Mouse (Mus musculus): Measurements from ENCODE around the gene Dph1. TPM values are rescaled to one million over a fixed set of nuclear protein-coding genes. Genes with fewer than 3 reads are reported as not detected.

Gene Dph1
- 11.3 and 12.3 TPM in 2 replicates for polyA plus RNA-seq (2015; fragmentation: Nextera tagmentation; extraction: Ambion mirVana)

- 60% methylated on average over 5 of the region's 5 CpGs for WGBS
- Histone ChIP-seq H3K4me1 (replicated peaks; ENCODE audit: control insufficient read depth, insufficient read depth, low read length) (peaks cover 5% of the 10 kb centered on the region; the same call in 1 of the 2 replicates), H3K36me3 (ENCODE audit: control insufficient read depth, insufficient read depth) (no peaks in the 10 kb centered on the region), H3K4me2 (replicated peaks; ENCODE audit: low read depth) (peak within 1 kb of the TSS; percentile 89), H3K4me3 (ENCODE audit: low read depth, low read length) (peak within 1 kb of the TSS; percentile 96), H3K27ac (ENCODE audit: low read depth, low read length) (no peak within 1 kb of the TSS), H3K9ac (ENCODE audit: low read depth, low read length) (peak within 1 kb of the TSS; percentile 53), H3K27me3 (replicated peaks; ENCODE audit: control insufficient read depth, insufficient read depth, low read length) (peaks cover 23% of the 10 kb centered on the region), H3K9me3 (ENCODE audit: control insufficient read depth) (no peaks in the 10 kb centered on the region)
- no peak for TF ChIP-seq CTCF (IDR thresholded peaks at IDR 0.05; ENCODE audit: low read depth)
- ATAC-seq, result no peak
These were observed at the start of gene Dph1 for GRCm38 (mm10) chr11:75190905-75191441. Gene Dph1 (minus strand): TSS chr11:75191241.

DNA sequence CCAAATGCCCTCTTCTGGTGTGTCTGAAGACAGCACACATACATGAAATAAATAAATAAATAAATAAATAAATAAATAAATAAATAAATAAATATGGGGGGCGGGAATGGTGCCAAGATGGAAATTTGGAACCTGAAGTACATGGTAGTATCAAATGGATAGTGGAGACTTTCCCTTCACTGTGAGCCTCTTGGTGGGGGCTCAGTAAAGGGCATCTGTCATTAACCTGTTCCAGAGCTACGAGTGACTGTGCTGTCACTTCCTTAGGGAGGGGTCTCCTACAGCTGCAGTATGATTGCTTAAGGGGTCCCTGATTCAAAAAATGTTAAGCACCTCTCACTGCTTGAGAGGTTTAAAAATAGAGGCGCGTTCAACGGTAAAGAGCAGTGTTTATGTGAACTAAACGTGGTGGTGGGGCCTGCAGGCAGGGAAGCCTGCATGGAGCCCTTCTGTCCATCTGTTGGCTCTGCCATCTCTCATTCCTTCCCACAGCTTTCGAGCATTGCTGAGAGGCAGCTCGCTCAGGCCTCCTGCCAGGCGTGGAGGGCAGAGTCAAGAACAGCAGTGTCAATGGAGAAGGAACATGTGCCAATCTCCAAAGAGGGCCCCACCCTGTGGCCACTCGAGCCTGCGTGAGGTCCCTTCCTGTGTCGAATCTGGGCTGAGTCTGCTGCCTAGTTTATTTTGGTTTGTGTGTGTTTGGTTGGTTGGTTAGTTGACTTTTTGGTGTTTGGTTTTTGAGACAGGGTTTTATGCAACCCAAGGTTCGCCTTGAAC, 49.3 kb upstream of the Dph1 start:
- Histone ChIP-seq H3K27me3 (replicated peaks; ENCODE audit: control insufficient read depth, insufficient read depth, low read length) (no peaks in the 10 kb centered on the region), H3K9ac (ENCODE audit: low read depth, low read length) (no peak overlapping the region), H3K4me1 (replicated peaks; ENCODE audit: control insufficient read depth, insufficient read depth, low read length) (no peaks in the 10 kb centered on the region), H3K9me3 (ENCODE audit: control insufficient read depth) (no peaks in the 10 kb centered on the region), H3K36me3 (ENCODE audit: control insufficient read depth, insufficient read depth) (no peaks in the 10 kb centered on the region), H3K27ac (ENCODE audit: low read depth, low read length) (no peak overlapping the region), H3K4me3 (ENCODE audit: low read depth, low read length) (no peak overlapping the region), H3K4me2 (replicated peaks; ENCODE audit: low read depth) (no peak overlapping the region)
- WGBS, result 59% methylated on average over 13 of the region's 13 CpGs
- ATAC-seq, result no peak
- no peak for TF ChIP-seq CTCF (IDR thresholded peaks at IDR 0.05; ENCODE audit: low read depth)

GRCm38 (mm10) chr11:75234745-75235144, 43.7 kb upstream of the Dph1 start:
- 10% methylated on average over 16 of the region's 16 CpGs for WGBS
- Histone ChIP-seq H3K27ac (ENCODE audit: low read depth, low read length) (no peak overlapping the region), H3K9ac (ENCODE audit: low read depth, low read length) (no peak overlapping the region), H3K4me3 (ENCODE audit: low read depth, low read length) (no peak overlapping the region), H3K9me3 (ENCODE audit: control insufficient read depth) (no peaks in the 10 kb centered on the region), H3K27me3 (replicated peaks; ENCODE audit: control insufficient read depth, insufficient read depth, low read length) (no peaks in the 10 kb centered on the region), H3K4me1 (replicated peaks; ENCODE audit: control insufficient read depth, insufficient read depth, low read length) (no peaks in the 10 kb centered on the region), H3K4me2 (replicated peaks; ENCODE audit: low read depth) (no peak overlapping the region), H3K36me3 (ENCODE audit: control insufficient read depth, insufficient read depth) (no peaks in the 10 kb centered on the region)
- TF ChIP-seq CTCF (IDR thresholded peaks at IDR 0.05; ENCODE audit: low read depth), result no peak
- no peak for ATAC-seq

DNA sequence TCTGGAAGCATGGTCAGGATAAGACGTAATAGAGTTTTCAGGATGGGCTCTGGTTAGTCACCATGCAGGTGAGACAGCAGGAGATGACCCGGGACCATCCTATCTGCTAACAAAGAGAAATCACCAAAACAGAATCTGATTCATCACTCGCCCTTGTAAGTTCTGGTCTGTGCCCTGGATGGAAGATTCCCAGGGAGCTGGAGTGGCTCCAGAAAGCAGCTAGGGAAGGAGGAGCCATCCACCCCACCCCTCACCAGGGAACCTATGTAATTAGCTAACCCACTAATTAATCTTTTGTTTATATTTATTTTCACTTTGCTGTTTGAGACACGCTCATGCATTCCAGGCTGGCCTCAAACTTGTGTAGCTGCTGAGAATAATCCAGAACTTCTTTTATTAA, 41.4 kb upstream of the Dph1 start:
- Histone ChIP-seq H3K4me1 (replicated peaks; ENCODE audit: control insufficient read depth, insufficient read depth, low read length) (no peaks in the 10 kb centered on the region), H3K27me3 (replicated peaks; ENCODE audit: control insufficient read depth, insufficient read depth, low read length) (no peaks in the 10 kb centered on the region), H3K4me3 (ENCODE audit: low read depth, low read length) (no peak overlapping the region), H3K36me3 (ENCODE audit: control insufficient read depth, insufficient read depth) (no peaks in the 10 kb centered on the region), H3K9me3 (ENCODE audit: control insufficient read depth) (no peaks in the 10 kb centered on the region), H3K27ac (ENCODE audit: low read depth, low read length) (no peak overlapping the region), H3K4me2 (replicated peaks; ENCODE audit: low read depth) (no peak overlapping the region), H3K9ac (ENCODE audit: low read depth, low read length) (no peak overlapping the region)
- TF ChIP-seq CTCF (IDR thresholded peaks at IDR 0.05; ENCODE audit: low read depth), result no peak
- no peak for ATAC-seq
- 79% methylated on average over 4 of the region's 4 CpGs for WGBS

DNA sequence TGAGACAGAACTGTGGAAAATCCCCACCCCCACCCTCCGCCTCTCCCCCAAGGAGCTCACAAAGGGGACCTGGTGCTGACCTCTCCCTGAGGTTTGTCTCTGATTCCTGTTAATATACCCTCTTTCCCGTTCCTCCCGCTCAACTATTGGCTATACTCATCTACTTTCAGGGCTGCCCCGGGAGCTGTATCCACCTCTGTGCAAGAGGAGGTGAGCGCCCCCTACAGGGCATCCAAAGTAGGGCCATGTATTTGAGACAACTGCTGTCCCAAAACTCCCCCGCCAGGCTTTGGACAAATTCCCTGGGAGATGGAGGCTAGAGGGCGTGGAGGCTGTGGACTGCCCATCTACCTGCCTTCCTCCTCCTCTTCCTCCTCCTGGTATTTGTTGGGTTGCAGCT, 40.7 kb upstream of the Dph1 start:
- Histone ChIP-seq H3K9ac (ENCODE audit: low read depth, low read length) (no peak overlapping the region), H3K27me3 (replicated peaks; ENCODE audit: control insufficient read depth, insufficient read depth, low read length) (no peaks in the 10 kb centered on the region), H3K9me3 (ENCODE audit: control insufficient read depth) (no peaks in the 10 kb centered on the region), H3K4me2 (replicated peaks; ENCODE audit: low read depth) (no peak overlapping the region), H3K36me3 (ENCODE audit: control insufficient read depth, insufficient read depth) (no peaks in the 10 kb centered on the region), H3K27ac (ENCODE audit: low read depth, low read length) (no peak overlapping the region), H3K4me3 (ENCODE audit: low read depth, low read length) (no peak overlapping the region), H3K4me1 (replicated peaks; ENCODE audit: control insufficient read depth, insufficient read depth, low read length) (no peaks in the 10 kb centered on the region)
- peak; percentile 48; the same call in 1 of the 2 replicates for ATAC-seq
- WGBS, result 14% methylated on average over 7 of the region's 7 CpGs
- TF ChIP-seq CTCF (IDR thresholded peaks at IDR 0.05; ENCODE audit: low read depth), result peak; percentile 88

DNA sequence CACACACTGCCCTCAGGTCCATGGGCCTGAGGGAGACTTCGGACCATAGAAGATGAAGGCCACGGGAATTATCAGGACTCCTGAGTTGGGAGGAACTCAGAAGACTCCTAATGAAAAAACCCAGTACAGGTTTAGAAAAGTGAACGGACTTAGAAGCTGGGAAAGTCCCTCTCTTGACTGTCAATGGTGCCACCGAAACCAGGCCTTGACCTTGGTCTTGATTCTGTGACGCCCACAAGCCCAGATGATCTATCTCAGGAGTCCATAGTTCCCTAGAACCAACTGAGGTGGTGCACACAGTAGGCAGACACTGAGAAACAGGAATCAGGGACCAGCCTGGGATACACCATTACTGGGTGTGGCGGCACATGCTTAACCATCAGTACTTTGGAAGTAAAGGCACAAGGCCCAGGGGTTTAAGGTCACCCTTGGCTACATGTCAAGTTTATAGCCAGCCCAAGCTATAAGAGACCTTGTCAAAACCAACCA, 39.3 kb upstream of the Dph1 start:
- H3K4me2 ChIP-seq (replicated peaks; ENCODE audit: low read depth), result no peak overlapping the region
- TF ChIP-seq CTCF (IDR thresholded peaks at IDR 0.05; ENCODE audit: low read depth), result no peak
- WGBS, result 93% methylated on average over 6 of the region's 6 CpGs
- no peaks in the 10 kb centered on the region for H3K27me3 ChIP-seq (replicated peaks; ENCODE audit: control insufficient read depth, insufficient read depth, low read length)
- H3K27ac ChIP-seq (ENCODE audit: low read depth, low read length), result no peak overlapping the region
- no peaks in the 10 kb centered on the region for H3K4me1 ChIP-seq (replicated peaks; ENCODE audit: control insufficient read depth, insufficient read depth, low read length)
- no peak overlapping the region for H3K9ac ChIP-seq (ENCODE audit: low read depth, low read length)
- no peak for ATAC-seq
- H3K9me3 ChIP-seq (ENCODE audit: control insufficient read depth), result no peaks in the 10 kb centered on the region
- no peaks in the 10 kb centered on the region for H3K36me3 ChIP-seq (ENCODE audit: control insufficient read depth, insufficient read depth)
- H3K4me3 ChIP-seq (ENCODE audit: low read depth, low read length), result no peak overlapping the region
